Mouse (Mus musculus) bone marrow macrophage, adult 2 months (primary cell): ENCODE measurements at regions not wholly inside any gene's neighbourhood (a gene's known extent, or its start where the extent isn't known, plus 50 kb on each side); places are given as distances from the start of the nearest gene placed in this dataset.

Experiments used
- CTCF ChIP-seq: IDR thresholded peaks from 2 replicates; pipeline ENCODE4 v1.5.1; 2012; ENCODE audit warnings: low read depth, mild to moderate bottlenecking, low read length, moderate library complexity
- POLR2A ChIP-seq: IDR thresholded peaks from 2 replicates; pipeline ENCODE4 v1.6.1; 2012; ENCODE audit warnings: mild to moderate bottlenecking, low read depth, low read length, borderline replicate concordance

- no peak for TF ChIP-seq POLR2A
- no peak for TF ChIP-seq CTCF
These were observed 270.1 kb upstream of the Tbx3 start for GRCm38 (mm10) chr5:119400223-119400935.
